Mouse (Mus musculus) CD8-positive naive resting alpha-beta T cell, adult 2 months (primary cell): Measurements from ENCODE around the gene Golga5.

Source experiments
- DNase-seq, 2 experiments: peaks; one replicate each; pipeline ENCODE4 v3.0.0; 2022; ENCODE audit warnings: low read depth in 2 of 2, low spot score in 2 of 2

The Golga5 gene

GRCm38 (mm10) chr12:102505949-102506348, 37.0 kb downstream of the Golga5 start:
- no peak for DNase-seq

GRCm38 (mm10) chr12:102511363-102511762, 42.4 kb downstream of the Golga5 start:
- no peak for DNase-seq

- no peak for DNase-seq
These were observed 45.2 kb downstream of the Golga5 start for GRCm38 (mm10) chr12:102514151-102514550.

- no peak for DNase-seq
These were observed 45.8 kb downstream of the Golga5 start for GRCm38 (mm10) chr12:102514751-102515150.

GRCm38 (mm10) chr12:102516151-102516550, 47.2 kb downstream of the Golga5 start:
- DNase-seq: no peak

- no peak for DNase-seq
These were observed 48.7 kb downstream of the Golga5 start for GRCm38 (mm10) chr12:102517647-102518046.

- DNase-seq: no peak
These were observed 51.2 kb downstream of the Golga5 start for GRCm38 (mm10) chr12:102519929-102520720.

- no peak for DNase-seq
These were observed 52.9 kb downstream of the Golga5 start for GRCm38 (mm10) chr12:102521777-102522319.

GRCm38 (mm10) chr12:102524216-102524615, 55.3 kb downstream of the Golga5 start:
- DNase-seq: no peak

- DNase-seq: no peak
These were observed 55.8 kb downstream of the Golga5 start for GRCm38 (mm10) chr12:102524760-102525159.

- DNase-seq: no peak
These were observed 59.1 kb downstream of the Golga5 start for GRCm38 (mm10) chr12:102527989-102528388.

- no peak for DNase-seq
These were observed 66.9 kb downstream of the Golga5 start for GRCm38 (mm10) chr12:102535796-102536195.

GRCm38 (mm10) chr12:102540278-102540677, 71.3 kb downstream of the Golga5 start:
- DNase-seq: no peak

- DNase-seq: no peak
These were observed 72.2 kb downstream of the Golga5 start for GRCm38 (mm10) chr12:102541168-102541567.

GRCm38 (mm10) chr12:102545122-102545521, 76.2 kb downstream of the Golga5 start:
- DNase-seq: no peak
